Mouse (Mus musculus): ENCODE results near the gene Slc38a2. TPM values are rescaled to one million over a fixed set of nuclear protein-coding genes. Genes with fewer than 3 reads are reported as not detected.

Gene Slc38a2
- polyA plus RNA-seq, 1 experiment from 2014 or later = 149 TPM

DNA sequence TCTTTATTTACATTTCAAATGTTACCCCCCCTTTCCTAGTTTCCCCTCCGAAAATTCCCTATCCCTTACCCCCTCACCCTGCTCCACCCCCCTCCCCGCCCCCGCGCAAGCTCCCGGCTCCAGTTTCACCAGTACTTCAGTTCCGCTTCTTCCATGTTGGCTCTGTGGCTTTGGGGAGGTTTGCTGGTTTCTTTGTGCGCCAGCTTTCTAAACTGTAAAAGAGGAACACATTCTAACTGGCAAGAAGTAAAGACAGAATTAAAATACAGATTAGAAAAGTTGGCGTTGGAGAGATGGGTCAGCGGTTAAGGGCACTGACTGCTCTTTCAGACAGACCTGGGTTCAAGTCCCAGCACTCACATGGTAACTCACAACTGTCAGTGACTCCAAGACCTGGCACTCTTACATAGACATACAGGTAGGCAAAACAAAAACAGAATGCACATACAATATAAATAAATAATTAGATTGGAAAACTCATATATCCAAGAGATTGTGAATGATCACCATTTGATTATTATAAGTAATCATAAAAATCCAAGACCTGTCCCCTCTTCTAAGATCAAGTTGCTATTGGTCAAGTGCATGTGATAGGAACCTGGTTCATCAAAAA lies 15.7 kb upstream of the Slc38a2 start:
- no peak for ATAC-seq (ENCODE audit: insufficient number of reproducible peaks, insufficient read depth, low FRiP score, low read depth)
- Histone ChIP-seq H3K9me3 (ENCODE audit: control insufficient read depth, low read depth, low read length) (no peaks in the 10 kb centered on the region), H3K27me3 (ENCODE audit: control insufficient read depth, insufficient read depth, low read length) (no peaks in the 10 kb centered on the region), H3K27ac (ENCODE audit: low read length) (no peak overlapping the region), H3K4me1 (ENCODE audit: control insufficient read depth, insufficient read depth, low read length) (peaks cover 5% of the 10 kb centered on the region; the same call in 1 of the 2 replicates), H3K9ac (replicated peaks; ENCODE audit: low read depth, low read length) (no peak overlapping the region), H3K36me3 (ENCODE audit: control insufficient read depth, insufficient read depth, low read length) (no peaks in the 10 kb centered on the region), H3K4me2 (replicated peaks; ENCODE audit: low read depth, low read length) (no peak overlapping the region), H3K4me3 (ENCODE audit: low read depth, low read length) (no peak overlapping the region)
- 90% methylated on average over 9 of the region's 9 CpGs for WGBS

DNA sequence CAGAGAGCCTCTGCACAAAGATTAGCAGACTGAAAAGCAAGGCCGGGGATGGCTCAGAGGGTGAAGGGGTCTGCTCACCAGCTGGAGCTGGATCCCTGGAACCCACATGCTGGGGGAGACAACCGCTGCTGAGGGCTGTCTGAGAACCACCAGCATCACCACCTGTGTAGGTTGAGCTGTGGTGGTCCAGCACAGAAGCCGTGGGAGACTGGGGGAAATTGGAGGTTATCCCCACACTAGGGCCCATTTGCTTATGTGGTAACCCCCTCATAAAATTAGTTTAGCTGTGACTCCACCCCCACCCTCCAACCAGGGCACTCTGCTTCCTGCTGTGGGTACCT lies 15.1 kb upstream of the Slc38a2 start:
- H3K4me3 ChIP-seq (ENCODE audit: low read depth, low read length) = no peak overlapping the region
- no peaks in the 10 kb centered on the region for H3K36me3 ChIP-seq (ENCODE audit: control insufficient read depth, insufficient read depth, low read length)
- H3K4me2 ChIP-seq (replicated peaks; ENCODE audit: low read depth, low read length) = no peak overlapping the region
- H3K9ac ChIP-seq (replicated peaks; ENCODE audit: low read depth, low read length) = no peak overlapping the region
- no peak overlapping the region for H3K27ac ChIP-seq (ENCODE audit: low read length)
- H3K9me3 ChIP-seq (ENCODE audit: control insufficient read depth, low read depth, low read length) = no peaks in the 10 kb centered on the region
- H3K27me3 ChIP-seq (ENCODE audit: control insufficient read depth, insufficient read depth, low read length) = no peaks in the 10 kb centered on the region
- H3K4me1 ChIP-seq (ENCODE audit: control insufficient read depth, insufficient read depth, low read length) = peaks cover 5% of the 10 kb centered on the region; the same call in 1 of the 2 replicates
- 95% methylated on average over 3 of the region's 3 CpGs for WGBS
- no peak for ATAC-seq (ENCODE audit: insufficient number of reproducible peaks, insufficient read depth, low FRiP score, low read depth)

DNA sequence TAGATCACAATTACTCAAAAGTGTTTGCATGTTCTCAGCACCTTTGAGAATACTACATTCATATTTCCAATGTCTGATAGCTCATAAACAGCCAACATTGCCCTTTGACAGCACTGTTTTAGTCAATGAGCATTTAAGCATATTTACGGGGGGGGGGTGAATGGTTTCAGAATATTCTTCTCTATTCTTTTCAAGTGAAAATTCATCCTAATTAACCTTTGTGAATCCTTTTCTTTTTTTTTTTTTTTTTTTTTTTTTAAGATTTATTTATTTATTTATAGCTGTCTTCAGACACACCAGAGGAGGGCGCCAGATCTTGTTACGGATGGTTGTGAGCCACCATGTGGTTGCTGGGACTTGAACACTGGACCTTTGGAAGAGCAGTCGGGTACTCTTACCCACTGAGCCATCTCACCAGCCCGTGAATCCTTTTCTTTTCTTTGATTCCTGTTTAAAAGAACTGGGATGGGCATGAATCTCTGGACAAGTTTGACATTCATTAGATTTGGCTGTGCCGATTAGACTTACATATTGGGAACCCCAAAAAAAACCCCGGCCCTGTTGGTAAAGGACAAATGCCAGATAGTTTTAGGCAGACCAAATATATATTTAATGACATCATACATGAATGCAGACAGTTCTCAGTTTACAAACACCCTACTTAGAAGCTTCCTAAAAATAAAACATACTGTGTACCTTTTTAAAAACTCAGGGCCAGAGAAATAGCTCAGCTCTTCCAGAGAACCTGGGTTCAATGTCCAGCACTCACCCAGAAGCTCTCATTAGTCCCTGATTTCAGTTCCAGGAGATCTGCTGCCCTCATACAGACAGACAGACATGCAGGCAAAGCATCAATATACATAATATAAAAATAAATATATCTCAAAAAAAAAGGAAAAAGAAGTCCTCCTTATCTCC lies 14.5 kb upstream of the Slc38a2 start:
- Histone ChIP-seq H3K4me2 (replicated peaks; ENCODE audit: low read depth, low read length) (no peak overlapping the region), H3K4me1 (ENCODE audit: control insufficient read depth, insufficient read depth, low read length) (peaks cover 5% of the 10 kb centered on the region; the same call in 1 of the 2 replicates), H3K4me3 (ENCODE audit: low read depth, low read length) (no peak overlapping the region), H3K9ac (replicated peaks; ENCODE audit: low read depth, low read length) (no peak overlapping the region), H3K27me3 (ENCODE audit: control insufficient read depth, insufficient read depth, low read length) (no peaks in the 10 kb centered on the region), H3K36me3 (ENCODE audit: control insufficient read depth, insufficient read depth, low read length) (no peaks in the 10 kb centered on the region), H3K27ac (ENCODE audit: low read length) (no peak overlapping the region), H3K9me3 (ENCODE audit: control insufficient read depth, low read depth, low read length) (no peaks in the 10 kb centered on the region)
- 96% methylated on average over 5 of the region's 7 CpGs for WGBS
- no peak for ATAC-seq (ENCODE audit: insufficient number of reproducible peaks, insufficient read depth, low FRiP score, low read depth)

DNA sequence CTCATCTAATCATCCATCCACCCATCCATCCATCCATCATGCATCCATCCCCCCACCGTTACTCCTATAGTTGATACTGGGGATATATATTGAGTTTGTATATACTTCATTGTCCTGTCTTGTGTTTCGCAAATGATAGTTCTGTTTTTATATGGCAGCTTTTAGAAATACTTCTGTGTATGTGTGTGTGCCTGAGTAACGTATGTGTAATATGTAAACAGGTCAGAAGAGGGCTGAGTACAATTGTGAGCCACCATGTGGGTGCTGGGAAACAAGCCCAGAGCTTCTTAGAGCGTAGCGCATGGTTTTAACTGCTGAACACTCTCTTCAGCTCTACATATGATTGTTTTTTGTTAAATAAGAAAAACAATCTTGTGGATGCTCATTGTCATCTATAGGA lies 12.8 kb upstream of the Slc38a2 start:
- WGBS = 90% methylated on average over 5 of the region's 5 CpGs

DNA sequence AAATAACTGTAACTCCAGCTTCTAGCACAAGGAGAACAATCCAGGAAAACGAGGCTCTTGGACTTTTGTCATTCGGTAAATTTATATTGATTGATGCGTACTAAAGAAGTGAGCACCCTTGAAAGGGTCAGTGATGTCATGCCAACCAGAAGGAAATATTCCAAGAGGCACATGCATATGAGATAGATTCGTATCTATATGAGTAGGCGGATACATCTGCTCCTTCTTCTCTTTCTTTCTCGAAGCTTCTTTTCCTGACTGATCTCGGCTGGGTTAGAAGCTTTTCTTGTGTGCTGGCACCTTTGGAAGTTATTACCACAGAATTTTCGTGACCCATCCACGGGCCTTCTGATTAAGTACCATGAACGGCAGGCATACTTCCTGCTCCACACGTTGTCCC lies 12.1 kb upstream of the Slc38a2 start:
- no peak overlapping the region for H3K4me3 ChIP-seq (ENCODE audit: low read depth, low read length)
- ATAC-seq (ENCODE audit: insufficient number of reproducible peaks, insufficient read depth, low FRiP score, low read depth) = no peak
- H3K27me3 ChIP-seq (ENCODE audit: control insufficient read depth, insufficient read depth, low read length) = no peaks in the 10 kb centered on the region
- no peaks in the 10 kb centered on the region for H3K9me3 ChIP-seq (ENCODE audit: control insufficient read depth, low read depth, low read length)
- H3K27ac ChIP-seq (ENCODE audit: low read length) = no peak overlapping the region
- H3K4me1 ChIP-seq (ENCODE audit: control insufficient read depth, insufficient read depth, low read length) = peaks cover 5% of the 10 kb centered on the region; the same call in 1 of the 2 replicates
- no peaks in the 10 kb centered on the region for H3K36me3 ChIP-seq (ENCODE audit: control insufficient read depth, insufficient read depth, low read length)
- H3K9ac ChIP-seq (replicated peaks; ENCODE audit: low read depth, low read length) = no peak overlapping the region
- WGBS = 82% methylated on average over 11 of the region's 11 CpGs
- no peak overlapping the region for H3K4me2 ChIP-seq (replicated peaks; ENCODE audit: low read depth, low read length)

More for the DNA sequence above, 12.8 kb upstream of the Slc38a2 start:
- Histone ChIP-seq H3K4me2 (replicated peaks; ENCODE audit: low read depth, low read length) (no peak overlapping the region), H3K4me3 (ENCODE audit: low read depth, low read length) (no peak overlapping the region), H3K4me1 (ENCODE audit: control insufficient read depth, insufficient read depth, low read length) (peaks cover 5% of the 10 kb centered on the region; the same call in 1 of the 2 replicates), H3K36me3 (ENCODE audit: control insufficient read depth, insufficient read depth, low read length) (no peaks in the 10 kb centered on the region), H3K27ac (ENCODE audit: low read length) (no peak overlapping the region), H3K9me3 (ENCODE audit: control insufficient read depth, low read depth, low read length) (no peaks in the 10 kb centered on the region), H3K27me3 (ENCODE audit: control insufficient read depth, insufficient read depth, low read length) (no peaks in the 10 kb centered on the region), H3K9ac (replicated peaks; ENCODE audit: low read depth, low read length) (no peak overlapping the region)
- no peak for ATAC-seq (ENCODE audit: insufficient number of reproducible peaks, insufficient read depth, low FRiP score, low read depth)

DNA sequence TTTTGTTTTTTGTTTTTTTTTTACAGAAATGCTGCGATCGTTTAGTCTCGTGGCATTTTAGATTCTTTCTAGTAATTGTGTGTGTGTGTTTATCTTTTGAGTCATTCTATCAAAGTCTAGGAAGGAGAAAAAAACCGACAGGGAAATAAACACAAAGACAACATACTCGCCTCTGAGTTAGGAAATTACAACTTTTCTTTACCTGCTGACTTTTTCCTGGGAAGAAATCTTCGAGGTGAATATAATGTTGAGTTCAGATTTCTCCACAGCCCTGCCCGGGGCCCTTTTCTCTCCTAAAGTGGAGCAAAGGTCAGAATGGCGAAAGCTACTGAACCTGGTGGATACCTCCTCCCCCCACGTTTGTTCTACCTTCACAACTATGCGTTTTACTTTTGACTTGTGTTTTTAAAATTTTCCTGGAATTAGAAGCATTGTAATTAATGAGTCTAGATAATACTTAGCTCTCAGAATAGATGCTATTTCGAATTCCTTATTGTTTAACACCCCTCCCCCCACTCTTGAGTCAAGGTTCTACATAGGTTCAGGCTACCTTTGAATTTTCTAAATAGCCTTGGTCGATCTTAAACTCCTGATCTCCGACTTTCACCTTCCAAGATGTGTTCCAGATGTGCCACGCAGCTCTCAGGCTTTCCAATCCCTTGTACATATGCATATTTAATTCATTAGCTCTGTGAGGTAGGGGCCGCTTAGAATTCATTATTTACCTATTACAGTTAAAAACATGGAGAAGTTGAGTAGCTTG lies 11.0 kb upstream of the Slc38a2 start:
- Histone ChIP-seq H3K4me1 (ENCODE audit: control insufficient read depth, insufficient read depth, low read length) (peaks cover 5% of the 10 kb centered on the region; the same call in 1 of the 2 replicates), H3K36me3 (ENCODE audit: control insufficient read depth, insufficient read depth, low read length) (no peaks in the 10 kb centered on the region), H3K4me2 (replicated peaks; ENCODE audit: low read depth, low read length) (peak overlapping the region; percentile 73), H3K4me3 (ENCODE audit: low read depth, low read length) (peak overlapping the region; percentile 33), H3K27ac (ENCODE audit: low read length) (peak overlapping the region; percentile 97), H3K27me3 (ENCODE audit: control insufficient read depth, insufficient read depth, low read length) (no peaks in the 10 kb centered on the region), H3K9ac (replicated peaks; ENCODE audit: low read depth, low read length) (peak overlapping the region; percentile 63; the same call in 1 of the 2 replicates), H3K9me3 (ENCODE audit: control insufficient read depth, low read depth, low read length) (no peaks in the 10 kb centered on the region)
- ATAC-seq (ENCODE audit: insufficient number of reproducible peaks, insufficient read depth, low FRiP score, low read depth) = no peak
- 29% methylated on average over 15 of the region's 15 CpGs for whole genome bisulfite sequencing

DNA sequence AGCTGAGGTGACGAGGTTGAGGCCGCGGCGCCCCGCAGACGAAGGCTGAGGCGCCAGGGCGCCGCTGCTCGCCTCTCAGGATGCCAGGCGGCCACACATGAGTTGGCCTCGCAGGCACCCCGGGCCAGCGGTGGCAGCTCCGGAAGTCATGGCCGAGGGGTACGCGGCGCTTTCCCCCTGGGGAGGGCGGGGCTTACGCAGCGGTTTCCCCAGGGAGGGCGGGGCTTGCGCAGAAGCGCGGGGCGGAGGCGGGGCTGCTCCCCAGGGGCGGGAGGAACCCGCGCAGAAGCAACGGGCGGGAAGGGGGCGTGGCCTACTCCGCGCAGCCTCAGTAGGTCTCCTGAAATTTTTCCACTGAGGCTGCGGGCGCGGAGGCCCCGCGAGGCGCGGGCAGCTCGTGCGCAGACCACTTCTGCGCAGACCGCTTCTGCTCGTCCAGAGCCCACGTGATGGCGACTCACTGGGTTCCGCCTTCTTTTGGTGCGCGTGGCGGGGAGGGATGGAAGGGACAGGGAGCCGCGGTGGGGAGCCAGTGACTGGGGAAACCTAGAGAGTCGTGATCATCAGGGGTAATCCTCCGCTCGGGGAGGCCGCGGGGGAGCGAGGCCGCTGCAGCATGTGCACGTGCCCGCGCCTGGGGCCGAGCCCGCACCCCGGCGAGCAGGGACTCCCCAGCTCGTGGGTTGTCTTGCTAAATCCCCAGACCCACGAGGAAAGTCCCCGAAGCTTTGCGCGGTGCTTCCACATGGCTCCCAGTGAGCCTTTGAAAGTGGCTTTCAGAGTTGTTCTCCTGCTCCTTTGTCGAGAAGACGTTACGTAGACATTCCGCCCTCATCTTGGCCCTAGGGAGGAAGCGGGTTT lies 10.2 kb upstream of the Slc38a2 start:
- peak; percentile 92 for ATAC-seq (ENCODE audit: insufficient number of reproducible peaks, insufficient read depth, low FRiP score, low read depth)
- Histone ChIP-seq H3K9me3 (ENCODE audit: control insufficient read depth, low read depth, low read length) (no peaks in the 10 kb centered on the region), H3K36me3 (ENCODE audit: control insufficient read depth, insufficient read depth, low read length) (no peaks in the 10 kb centered on the region), H3K27ac (ENCODE audit: low read length) (peak overlapping the region; percentile 97), H3K4me1 (ENCODE audit: control insufficient read depth, insufficient read depth, low read length) (peaks cover 5% of the 10 kb centered on the region; the same call in 1 of the 2 replicates), H3K9ac (replicated peaks; ENCODE audit: low read depth, low read length) (peak overlapping the region; percentile 63), H3K4me2 (replicated peaks; ENCODE audit: low read depth, low read length) (peak overlapping the region; percentile 73), H3K27me3 (ENCODE audit: control insufficient read depth, insufficient read depth, low read length) (no peaks in the 10 kb centered on the region), H3K4me3 (ENCODE audit: low read depth, low read length) (peak overlapping the region; percentile 33)
- 1% methylated on average over 80 of the region's 80 CpGs for WGBS

Data from stomach, embryonic 14.5 days (tissue).